Mouse (Mus musculus) intestine, embryonic 15.5 days (tissue): ENCODE measurements around the gene Ybx3. TPM values are rescaled to one million over a fixed set of nuclear protein-coding genes. Genes with fewer than 3 reads are reported as not detected.

ENCODE experiments used
- ATAC-seq: fragments of 200-750 bp; cut with Nextera tagmentation; 2 replicates; pipeline ENCODE4 v1.8.0; 2017; ENCODE audit warnings: moderate TSS enrichment, moderate library complexity
- H3K27ac ChIP-seq: fragments of 300-500 bp; sonication (generic); 2 replicates; pipeline ENCODE4 v1.5.1; 2015; ENCODE audit warnings: mild to moderate bottlenecking, inconsistent platforms
- H3K27me3 ChIP-seq: fragments of 300-500 bp; sonication (generic); replicated peaks from 2 replicates; pipeline ENCODE4 v1.6.1; 2015; ENCODE audit warnings: inconsistent platforms
- H3K36me3 ChIP-seq: fragments of 300-500 bp; sonication (generic); 2 replicates; pipeline ENCODE4 v1.6.1; 2015; ENCODE audit warnings: inconsistent platforms
- H3K4me1 ChIP-seq: fragments of 300-500 bp; sonication (generic); replicated peaks from 2 replicates; pipeline ENCODE4 v1.6.1; 2015; ENCODE audit warnings: inconsistent platforms
- H3K4me2 ChIP-seq: fragments of 300-500 bp; sonication (generic); replicated peaks from 2 replicates; pipeline ENCODE4 v1.6.1; 2015; ENCODE audit warnings: mild to moderate bottlenecking, inconsistent platforms
- H3K4me3 ChIP-seq: fragments of 300-500 bp; sonication (generic); replicated peaks from 2 replicates; pipeline ENCODE4 v1.5.1; 2015; ENCODE audit warnings: inconsistent platforms
- H3K9ac ChIP-seq: fragments of 300-500 bp; sonication (generic); 2 replicates; pipeline ENCODE4 v1.6.1; 2015; ENCODE audit warnings: inconsistent platforms
- H3K9me3 ChIP-seq: fragments of 300-500 bp; sonication (generic); 2 replicates; pipeline ENCODE4 v1.6.1; 2016; ENCODE audit warnings: inconsistent platforms
- WGBS: fragments of 180-500 bp; shearing (Covaris S2); methylation state at CpG from one replicate; pipeline ENCODE4 v1.1.7; 2015; 5-methylcytosine and 5-hydroxymethylcytosine counted together
- polyA plus RNA-seq: library from polyadenylated mRNA; unstranded; fragments of >200 nt; fragmentation: Nextera tagmentation; extraction: Ambion mirVana; gene quantifications from 2 replicates; pipeline ENCODE4 v1.2.1, GENCODE M21; 2015

The Ybx3 gene
- 52.7 and 57.6 TPM in 2 replicates for polyA plus RNA-seq

GRCm38 (mm10) chr6:131388040-131389021 lies at the start of gene Ybx3:
Gene Ybx3 (minus strand): TSS chr6:131388476.
- no peaks in the 10 kb centered on the region for H3K36me3 ChIP-seq
- H3K4me1 ChIP-seq, result peaks cover 7% of the 10 kb centered on the region; the same call in 1 of the 2 replicates
- H3K4me2 ChIP-seq, result peak within 1 kb of the TSS; percentile 80
- under 1% methylated on average over 85 of the region's 107 CpGs for WGBS
- peak within 1 kb of the TSS; percentile 87 for H3K27ac ChIP-seq
- no peaks in the 10 kb centered on the region for H3K9me3 ChIP-seq
- H3K4me3 ChIP-seq, result peak within 1 kb of the TSS; percentile 76
- ATAC-seq, result peak; percentile 94
- H3K27me3 ChIP-seq, result no peaks in the 10 kb centered on the region
- peak within 1 kb of the TSS; percentile 89 for H3K9ac ChIP-seq

GRCm38 (mm10) chr6:131436626-131437025 lies 48.4 kb upstream of the Ybx3 start:
- no peaks in the 10 kb centered on the region for H3K36me3 ChIP-seq
- H3K27ac ChIP-seq, result no peak overlapping the region
- 0 out of 2 replicates have a peak, but pooled peaks cover 4% of the 10 kb centered on the region for H3K27me3 ChIP-seq
- no peak overlapping the region for H3K4me2 ChIP-seq
- no peak for ATAC-seq
- no peaks in the 10 kb centered on the region for H3K4me1 ChIP-seq
- H3K4me3 ChIP-seq, result no peak overlapping the region
- no peaks in the 10 kb centered on the region for H3K9me3 ChIP-seq
- no peak overlapping the region for H3K9ac ChIP-seq

GRCm38 (mm10) chr6:131434088-131434487 lies 45.8 kb upstream of the Ybx3 start:
- 0 out of 2 replicates have a peak, but pooled peaks cover 4% of the 10 kb centered on the region for H3K27me3 ChIP-seq
- H3K9ac ChIP-seq, result no peak overlapping the region
- H3K4me1 ChIP-seq, result no peaks in the 10 kb centered on the region
- no peaks in the 10 kb centered on the region for H3K36me3 ChIP-seq
- ATAC-seq, result no peak
- no peaks in the 10 kb centered on the region for H3K9me3 ChIP-seq
- WGBS, result 50% methylated on average over 1 of the region's 1 CpGs
- peak overlapping the region; percentile 88 for H3K4me2 ChIP-seq
- H3K4me3 ChIP-seq, result peak overlapping the region; percentile 41; the same call in 1 of the 2 replicates
- H3K27ac ChIP-seq, result no peak overlapping the region

GRCm38 (mm10) chr6:131433153-131434048 lies 45.1 kb upstream of the Ybx3 start:
- Histone ChIP-seq H3K27me3 (0 out of 2 replicates have a peak, but pooled peaks cover 4% of the 10 kb centered on the region), H3K9ac (peak overlapping the region; percentile 56), H3K36me3 (no peaks in the 10 kb centered on the region), H3K4me1 (no peaks in the 10 kb centered on the region), H3K27ac (no peak overlapping the region), H3K4me2 (peak overlapping the region; percentile 88), H3K4me3 (peak overlapping the region; percentile 41), H3K9me3 (no peaks in the 10 kb centered on the region)
- peak; percentile 56 for ATAC-seq
- WGBS, result 8% methylated on average over 39 of the region's 39 CpGs

GRCm38 (mm10) chr6:131421572-131421971 lies 33.3 kb upstream of the Ybx3 start:
- no peak for ATAC-seq
- no peak overlapping the region for H3K4me2 ChIP-seq
- H3K9me3 ChIP-seq, result no peaks in the 10 kb centered on the region
- no peak overlapping the region for H3K4me3 ChIP-seq
- no peak overlapping the region for H3K27ac ChIP-seq
- 0 out of 2 replicates have a peak, but pooled peaks cover 3% of the 10 kb centered on the region for H3K4me1 ChIP-seq
- no peaks in the 10 kb centered on the region for H3K36me3 ChIP-seq
- H3K27me3 ChIP-seq, result no peaks in the 10 kb centered on the region
- WGBS, result 72% methylated on average over 3 of the region's 3 CpGs
- H3K9ac ChIP-seq, result no peak overlapping the region

GRCm38 (mm10) chr6:131419614-131420013 lies 31.3 kb upstream of the Ybx3 start:
- H3K27me3 ChIP-seq, result no peaks in the 10 kb centered on the region
- no peak for ATAC-seq
- 92% methylated on average over 3 of the region's 3 CpGs for WGBS

GRCm38 (mm10) chr6:131418770-131419169 lies 30.5 kb upstream of the Ybx3 start:
- no peak overlapping the region for H3K4me2 ChIP-seq
- ATAC-seq, result peak; percentile 85
- H3K27me3 ChIP-seq, result no peaks in the 10 kb centered on the region
- H3K27ac ChIP-seq, result no peak overlapping the region
- no peak overlapping the region for H3K4me3 ChIP-seq
- no peaks in the 10 kb centered on the region for H3K36me3 ChIP-seq
- H3K4me1 ChIP-seq, result 0 out of 2 replicates have a peak, but pooled peaks cover 3% of the 10 kb centered on the region
- no peak overlapping the region for H3K9ac ChIP-seq
- no peaks in the 10 kb centered on the region for H3K9me3 ChIP-seq

More at GRCm38 (mm10) chr6:131419614-131420013, 31.3 kb upstream of the Ybx3 start:
- no peak overlapping the region for H3K4me3 ChIP-seq
- H3K36me3 ChIP-seq, result no peaks in the 10 kb centered on the region
- no peaks in the 10 kb centered on the region for H3K9me3 ChIP-seq
- H3K27ac ChIP-seq, result no peak overlapping the region
- no peak overlapping the region for H3K4me2 ChIP-seq
- H3K4me1 ChIP-seq, result 0 out of 2 replicates have a peak, but pooled peaks cover 3% of the 10 kb centered on the region
- no peak overlapping the region for H3K9ac ChIP-seq

GRCm38 (mm10) chr6:131411116-131411843 lies 23.0 kb upstream of the Ybx3 start:
- H3K4me3 ChIP-seq, result no peak overlapping the region
- no peaks in the 10 kb centered on the region for H3K9me3 ChIP-seq
- H3K27me3 ChIP-seq, result no peaks in the 10 kb centered on the region
- H3K4me1 ChIP-seq, result no peaks in the 10 kb centered on the region
- no peak overlapping the region for H3K27ac ChIP-seq
- no peaks in the 10 kb centered on the region for H3K36me3 ChIP-seq
- ATAC-seq, result no peak
- H3K4me2 ChIP-seq, result no peak overlapping the region
- H3K9ac ChIP-seq, result no peak overlapping the region
- WGBS, result 61% methylated on average over 6 of the region's 6 CpGs

GRCm38 (mm10) chr6:131406957-131407356 lies 18.7 kb upstream of the Ybx3 start:
- no peaks in the 10 kb centered on the region for H3K4me1 ChIP-seq
- H3K4me2 ChIP-seq, result no peak overlapping the region
- no peak overlapping the region for H3K9ac ChIP-seq
- no peak overlapping the region for H3K4me3 ChIP-seq
- ATAC-seq, result no peak
- H3K9me3 ChIP-seq, result no peaks in the 10 kb centered on the region
- no peaks in the 10 kb centered on the region for H3K36me3 ChIP-seq
- H3K27me3 ChIP-seq, result no peaks in the 10 kb centered on the region
- H3K27ac ChIP-seq, result no peak overlapping the region

GRCm38 (mm10) chr6:131405896-131406295 lies 17.6 kb upstream of the Ybx3 start:
- Histone ChIP-seq H3K27ac (no peak overlapping the region), H3K27me3 (no peaks in the 10 kb centered on the region), H3K4me2 (no peak overlapping the region), H3K36me3 (no peaks in the 10 kb centered on the region), H3K9me3 (no peaks in the 10 kb centered on the region), H3K4me3 (no peak overlapping the region), H3K9ac (no peak overlapping the region), H3K4me1 (no peaks in the 10 kb centered on the region)
- 14% methylated on average over 2 of the region's 2 CpGs for WGBS
- no peak for ATAC-seq

GRCm38 (mm10) chr6:131405174-131405573 lies 16.9 kb upstream of the Ybx3 start:
- Histone ChIP-seq H3K4me2 (no peak overlapping the region), H3K9ac (no peak overlapping the region), H3K27me3 (no peaks in the 10 kb centered on the region), H3K4me1 (no peaks in the 10 kb centered on the region), H3K36me3 (no peaks in the 10 kb centered on the region), H3K9me3 (no peaks in the 10 kb centered on the region), H3K27ac (no peak overlapping the region), H3K4me3 (no peak overlapping the region)
- 83% methylated on average over 4 of the region's 4 CpGs for WGBS
- ATAC-seq, result no peak
